Mouse (Mus musculus): Measurements from ENCODE around the gene Os9. TPM values are rescaled to one million over a fixed set of nuclear protein-coding genes. Genes with fewer than 3 reads are reported as not detected.
"Not testable (repeated sequence)": the region's sequence is repeated elsewhere in the genome, so short reads cannot be mapped to it uniquely, and the experiment has no call there.

Os9 gene
- total and polyA plus RNA-seq, 3 experiments, result 42.4 to 60.4 TPM; not detected in 1

DNA sequence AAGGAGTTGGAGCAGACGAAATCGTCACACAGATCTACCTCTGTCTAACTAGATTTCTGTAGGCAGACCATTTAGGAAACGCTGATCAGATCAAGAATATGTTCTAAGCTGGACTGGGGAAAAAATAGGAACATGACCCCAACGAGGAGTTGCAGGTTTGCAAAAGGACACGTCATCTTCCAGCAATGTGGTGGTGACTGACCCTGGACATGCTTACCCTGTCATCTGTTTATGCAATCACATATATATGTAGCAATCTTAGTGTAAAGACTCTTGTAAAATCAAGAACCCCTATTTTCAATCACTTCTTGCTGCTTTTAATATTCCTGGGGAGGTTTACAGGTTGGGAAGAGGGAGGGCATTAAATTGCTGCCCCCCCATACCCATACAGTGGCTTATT is 58.4 kb downstream of the Os9 start:
- Histone ChIP-seq H3K36me3 (ENCODE audit: control insufficient read depth in 1 of 2, insufficient read depth in 2 of 2, low read length in 2 of 2) (peaks cover 14 to 28% of the 10 kb centered on the region in 2 experiments), H3K9me3 (replicated peaks; ENCODE audit: insufficient read depth, low read length) (no peaks in the 10 kb centered on the region), H3K27ac (ENCODE audit: control insufficient read depth, low read depth, low read length) (no peak overlapping the region; the same call in 1 of the 2 replicates), H3K4me1 (ENCODE audit: control insufficient read depth in 1 of 2, insufficient read depth in 2 of 2, low read length in 2 of 2) (peaks cover 3 to 21% of the 10 kb centered on the region in 2 experiments), H3K27me3 (ENCODE audit: control insufficient read depth in 1 of 2, insufficient read depth in 2 of 2, low read length in 2 of 2) (no peaks in the 10 kb centered on the region), H3K9ac (ENCODE audit: control insufficient read depth, low read depth, low read length, poor library complexity, severe bottlenecking) (peak overlapping the region; percentile 35), H3K4me3 (ENCODE audit: control insufficient read depth in 1 of 2, insufficient read depth in 1 of 2, low read depth in 2 of 2, low read length in 2 of 2) (peak overlapping the region in 1 of 2 experiments; percentile 33; a peak in 1 of 4 replicates), H3K79me2 (ENCODE audit: control insufficient read depth, insufficient read depth, low read length, poor library complexity) (peaks cover 22% of the 10 kb centered on the region)
- TF ChIP-seq EP300 (IDR thresholded peaks at IDR 0.05; ENCODE audit: low read depth in 1 of 2, low read length in 2 of 2), result no peak
- TF ChIP-seq MEF2A (IDR thresholded peaks at IDR 0.05; ENCODE audit: extremely low read depth, insufficient replicate concordance, low read depth, low read length, poor library complexity, severe bottlenecking), result no peak
- no peak for TF ChIP-seq GABPA (IDR thresholded peaks at IDR 0.05; ENCODE audit: low read depth, low read length)
- no peak for TF ChIP-seq JUND (IDR thresholded peaks at IDR 0.05; ENCODE audit: low read depth, low read length)
- no peak for TF ChIP-seq MYB (IDR thresholded peaks at IDR 0.05; ENCODE audit: low read depth, low read length)
- no peak for TF ChIP-seq SMC3 (IDR thresholded peaks at IDR 0.05; ENCODE audit: low read depth, low read length)
- no peak for TF ChIP-seq GATA1 (IDR thresholded peaks at IDR 0.05; ENCODE audit: low read depth, low read length)
- TF ChIP-seq RAD21 (IDR thresholded peaks at IDR 0.05; ENCODE audit: low read depth, low read length), result no peak
- no peak for TF ChIP-seq MAZ (IDR thresholded peaks at IDR 0.05; ENCODE audit: low read depth, low read length)
- TF ChIP-seq KAT2A (conservative IDR thresholded peaks at IDR 0.05; ENCODE audit: low read depth, low read length), result no peak
- TF ChIP-seq TAL1 (IDR thresholded peaks at IDR 0.05; ENCODE audit: low read length), result no peak
- no peak for DNase-seq (ENCODE audit: low read depth, low spot score)

DNA sequence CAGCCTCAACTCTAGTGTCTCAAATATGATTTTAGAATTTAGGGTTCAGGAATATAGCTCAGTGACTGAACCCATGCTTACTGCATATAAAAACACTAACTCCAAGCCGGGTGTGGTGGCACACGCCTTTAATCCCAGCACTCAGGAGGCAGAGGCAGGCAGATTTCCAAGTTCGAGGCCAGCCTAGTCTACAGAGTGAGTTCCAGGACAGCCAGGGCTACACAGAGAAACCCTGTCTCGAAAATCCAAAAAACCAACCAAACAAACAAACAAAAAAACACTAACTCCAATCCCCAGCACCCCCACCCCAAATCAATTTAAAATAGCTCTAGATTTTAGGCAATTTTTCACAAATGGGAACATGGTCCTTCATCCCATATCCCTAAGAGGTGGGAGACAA is 58.8 kb downstream of the Os9 start:
- H3K9ac ChIP-seq (ENCODE audit: control insufficient read depth, low read depth, low read length, poor library complexity, severe bottlenecking), result peak overlapping the region; percentile 30; the same call in 1 of the 2 replicates
- not testable (repeated sequence) for H3K4me3 ChIP-seq (ENCODE audit: control insufficient read depth in 1 of 2, insufficient read depth in 1 of 2, low read depth in 2 of 2, low read length in 2 of 2); H3K27me3 ChIP-seq (ENCODE audit: control insufficient read depth in 1 of 2, insufficient read depth in 2 of 2, low read length in 2 of 2); H3K27ac ChIP-seq (ENCODE audit: control insufficient read depth, low read depth, low read length); H3K9me3 ChIP-seq (replicated peaks; ENCODE audit: insufficient read depth, low read length); DNase-seq (ENCODE audit: low read depth, low spot score)
- peaks cover 3 to 21% of the 10 kb centered on the region in 2 experiments for H3K4me1 ChIP-seq (ENCODE audit: control insufficient read depth in 1 of 2, insufficient read depth in 2 of 2, low read length in 2 of 2)
- peaks cover 12 to 24% of the 10 kb centered on the region in 2 experiments for H3K36me3 ChIP-seq (ENCODE audit: control insufficient read depth in 1 of 2, insufficient read depth in 2 of 2, low read length in 2 of 2)
- H3K79me2 ChIP-seq (ENCODE audit: control insufficient read depth, insufficient read depth, low read length, poor library complexity), result peaks cover 21% of the 10 kb centered on the region

DNA sequence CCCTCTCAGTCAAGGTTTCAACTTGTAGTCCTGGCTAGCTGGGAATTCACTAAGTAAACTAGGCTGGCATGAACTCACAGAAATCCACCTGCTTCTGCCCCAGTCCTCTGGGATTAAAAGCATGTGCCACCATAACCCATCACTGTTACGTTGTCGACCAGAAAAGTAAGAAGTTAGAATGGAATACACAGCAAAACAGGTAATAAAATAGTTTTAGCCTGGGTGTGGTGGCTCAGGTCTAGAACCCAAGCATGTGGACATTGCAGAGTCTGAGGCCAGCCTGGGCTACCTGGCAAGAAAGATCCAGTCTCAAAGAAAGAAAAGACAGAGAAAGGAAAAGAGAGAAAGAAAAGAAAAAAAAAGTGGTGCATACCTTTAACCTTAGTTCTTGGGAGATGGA is 59.4 kb downstream of the Os9 start:
- H3K79me2 ChIP-seq (ENCODE audit: control insufficient read depth, insufficient read depth, low read length, poor library complexity), result peaks cover 21% of the 10 kb centered on the region
- H3K9ac ChIP-seq (ENCODE audit: control insufficient read depth, low read depth, low read length, poor library complexity, severe bottlenecking), result no peak overlapping the region
- DNase-seq (ENCODE audit: low read depth, low spot score), result no peak
- H3K36me3 ChIP-seq (ENCODE audit: control insufficient read depth in 1 of 2, insufficient read depth in 2 of 2, low read length in 2 of 2), result peaks cover 12 to 20% of the 10 kb centered on the region in 2 experiments
- H3K27me3 ChIP-seq (ENCODE audit: control insufficient read depth in 1 of 2, insufficient read depth in 2 of 2, low read length in 2 of 2), result no peaks in the 10 kb centered on the region
- H3K9me3 ChIP-seq (replicated peaks; ENCODE audit: insufficient read depth, low read length), result no peaks in the 10 kb centered on the region
- peaks cover 3 to 21% of the 10 kb centered on the region in 2 experiments; a peak in 3 of 4 replicates for H3K4me1 ChIP-seq (ENCODE audit: control insufficient read depth in 1 of 2, insufficient read depth in 2 of 2, low read length in 2 of 2)
- no peak for TF ChIP-seq MXI1 (IDR thresholded peaks at IDR 0.05; ENCODE audit: low read depth, low read length)
- H3K27ac ChIP-seq (ENCODE audit: control insufficient read depth, low read depth, low read length), result no peak overlapping the region
- H3K4me3 ChIP-seq (ENCODE audit: control insufficient read depth in 1 of 2, insufficient read depth in 1 of 2, low read depth in 2 of 2, low read length in 2 of 2), result no peak overlapping the region

All from MEL (cell line).